Mouse (Mus musculus): ENCODE measurements around the gene Serpine1. TPM values are rescaled to one million over a fixed set of nuclear protein-coding genes. Genes with fewer than 3 reads are reported as not detected.

Gene Serpine1
- polyA plus RNA-seq, 1 experiment from 2014 or later = 0.86 TPM

GRCm38 (mm10) chr5:137061809-137062481 is 10.1 kb downstream of the Serpine1 start:
- no peak overlapping the region for H3K27ac ChIP-seq (ENCODE audit: low read depth)
- WGBS = 16% methylated on average over 11 of the region's 12 CpGs
- H3K9me3 ChIP-seq (ENCODE audit: low read depth, low read length) = no peaks in the 10 kb centered on the region
- DNase-seq (peak; percentile 68), ATAC-seq (ENCODE audit: insufficient read depth) (no peak)
- H3K9ac ChIP-seq = no peak overlapping the region
- H3K4me2 ChIP-seq = no peak overlapping the region
- no peak overlapping the region for H3K4me3 ChIP-seq (ENCODE audit: low read depth, low read length)
- TF ChIP-seq CTCF (IDR thresholded peaks at IDR 0.05; ENCODE audit: low read depth) = peak; percentile 62
- H3K36me3 ChIP-seq (ENCODE audit: insufficient read depth) = no peaks in the 10 kb centered on the region
- no peaks in the 10 kb centered on the region for H3K27me3 ChIP-seq (ENCODE audit: insufficient read depth, low read length)
- no peaks in the 10 kb centered on the region for H3K4me1 ChIP-seq (ENCODE audit: insufficient read depth)

GRCm38 (mm10) chr5:137054873-137055272 is 17.2 kb downstream of the Serpine1 start:
- Histone ChIP-seq H3K4me1 (ENCODE audit: insufficient read depth) (no peaks in the 10 kb centered on the region), H3K9ac (no peak overlapping the region), H3K9me3 (ENCODE audit: low read depth, low read length) (no peaks in the 10 kb centered on the region), H3K4me2 (no peak overlapping the region), H3K27me3 (ENCODE audit: insufficient read depth, low read length) (no peaks in the 10 kb centered on the region), H3K4me3 (ENCODE audit: low read depth, low read length) (no peak overlapping the region), H3K36me3 (ENCODE audit: insufficient read depth) (no peaks in the 10 kb centered on the region), H3K27ac (ENCODE audit: low read depth) (no peak overlapping the region)
- 77% methylated on average over 5 of the region's 5 CpGs for WGBS
- no peak for DNase-seq
- TF ChIP-seq CTCF (IDR thresholded peaks at IDR 0.05; ENCODE audit: low read depth) = no peak
- ATAC-seq (ENCODE audit: insufficient read depth) = no peak

DNA sequence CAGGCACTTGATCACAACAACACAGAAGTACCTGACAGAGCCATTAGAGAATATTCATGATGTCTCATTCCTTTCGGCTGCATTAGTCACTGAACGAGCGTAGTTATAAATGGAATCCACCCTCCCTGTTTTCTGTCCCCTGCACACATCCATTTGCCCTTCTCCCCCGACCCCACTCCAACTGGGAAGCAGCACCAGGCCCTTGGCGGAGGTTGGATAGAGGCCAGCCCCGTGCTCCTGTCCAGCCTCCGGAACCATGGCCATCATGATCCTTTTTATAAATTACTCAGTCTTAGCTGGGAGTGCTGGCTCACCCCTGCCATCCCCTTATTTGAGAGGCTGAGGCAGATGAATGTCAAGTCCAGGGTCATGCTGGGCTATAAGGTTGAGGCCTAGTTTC is 17.8 kb downstream of the Serpine1 start:
- no peaks in the 10 kb centered on the region for H3K9me3 ChIP-seq (ENCODE audit: low read depth, low read length)
- H3K27me3 ChIP-seq (ENCODE audit: insufficient read depth, low read length) = no peaks in the 10 kb centered on the region
- no peak for TF ChIP-seq CTCF (IDR thresholded peaks at IDR 0.05; ENCODE audit: low read depth)
- no peaks in the 10 kb centered on the region for H3K4me1 ChIP-seq (ENCODE audit: insufficient read depth)
- no peaks in the 10 kb centered on the region for H3K36me3 ChIP-seq (ENCODE audit: insufficient read depth)
- no peak overlapping the region for H3K27ac ChIP-seq (ENCODE audit: low read depth)
- no peak overlapping the region for H3K9ac ChIP-seq
- no peak overlapping the region for H3K4me3 ChIP-seq (ENCODE audit: low read depth, low read length)
- no peak overlapping the region for H3K4me2 ChIP-seq
- WGBS = 79% methylated on average over 7 of the region's 7 CpGs
- DNase-seq = no peak
- ATAC-seq (ENCODE audit: insufficient read depth) = no peak

GRCm38 (mm10) chr5:137051914-137052505 is 20.1 kb downstream of the Serpine1 start:
- whole genome bisulfite sequencing = 73% methylated on average over 5 of the region's 5 CpGs
- no peak overlapping the region for H3K9ac ChIP-seq
- DNase-seq = no peak
- H3K4me2 ChIP-seq = no peak overlapping the region
- H3K27ac ChIP-seq (ENCODE audit: low read depth) = no peak overlapping the region
- H3K4me3 ChIP-seq (ENCODE audit: low read depth, low read length) = no peak overlapping the region
- no peak for ATAC-seq (ENCODE audit: insufficient read depth)
- H3K9me3 ChIP-seq (ENCODE audit: low read depth, low read length) = no peaks in the 10 kb centered on the region
- TF ChIP-seq CTCF (IDR thresholded peaks at IDR 0.05; ENCODE audit: low read depth) = no peak
- H3K4me1 ChIP-seq (ENCODE audit: insufficient read depth) = no peaks in the 10 kb centered on the region
- H3K36me3 ChIP-seq (ENCODE audit: insufficient read depth) = no peaks in the 10 kb centered on the region
- H3K27me3 ChIP-seq (ENCODE audit: insufficient read depth, low read length) = no peaks in the 10 kb centered on the region

DNA sequence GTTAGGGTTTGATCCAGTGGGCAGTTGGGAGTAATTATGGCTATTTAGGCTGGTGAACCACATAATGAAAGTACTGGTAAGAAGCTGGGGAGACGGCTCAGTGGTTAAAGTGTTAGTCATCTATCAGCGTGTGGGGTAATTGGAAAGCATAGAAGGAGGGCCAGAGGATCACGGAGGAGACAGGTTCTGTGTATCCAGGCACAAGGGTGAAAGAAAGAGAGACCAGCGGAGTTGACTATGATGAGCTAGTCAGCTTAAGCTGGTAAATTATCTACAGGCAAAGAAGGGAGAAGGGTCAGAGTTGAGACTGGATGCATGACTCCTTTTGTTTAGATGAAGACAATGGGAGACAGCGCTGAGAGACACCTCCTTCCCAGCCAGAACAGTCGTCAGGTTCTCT is 20.9 kb downstream of the Serpine1 start:
- Histone ChIP-seq H3K4me3 (ENCODE audit: low read depth, low read length) (no peak overlapping the region), H3K27me3 (ENCODE audit: insufficient read depth, low read length) (no peaks in the 10 kb centered on the region), H3K36me3 (ENCODE audit: insufficient read depth) (no peaks in the 10 kb centered on the region), H3K27ac (ENCODE audit: low read depth) (no peak overlapping the region), H3K9ac (no peak overlapping the region), H3K4me2 (no peak overlapping the region), H3K4me1 (ENCODE audit: insufficient read depth) (no peaks in the 10 kb centered on the region), H3K9me3 (ENCODE audit: low read depth, low read length) (no peaks in the 10 kb centered on the region)
- TF ChIP-seq CTCF (IDR thresholded peaks at IDR 0.05; ENCODE audit: low read depth) = no peak
- ATAC-seq (ENCODE audit: insufficient read depth) = no peak
- WGBS = 58% methylated on average over 6 of the region's 6 CpGs
- DNase-seq = no peak

DNA sequence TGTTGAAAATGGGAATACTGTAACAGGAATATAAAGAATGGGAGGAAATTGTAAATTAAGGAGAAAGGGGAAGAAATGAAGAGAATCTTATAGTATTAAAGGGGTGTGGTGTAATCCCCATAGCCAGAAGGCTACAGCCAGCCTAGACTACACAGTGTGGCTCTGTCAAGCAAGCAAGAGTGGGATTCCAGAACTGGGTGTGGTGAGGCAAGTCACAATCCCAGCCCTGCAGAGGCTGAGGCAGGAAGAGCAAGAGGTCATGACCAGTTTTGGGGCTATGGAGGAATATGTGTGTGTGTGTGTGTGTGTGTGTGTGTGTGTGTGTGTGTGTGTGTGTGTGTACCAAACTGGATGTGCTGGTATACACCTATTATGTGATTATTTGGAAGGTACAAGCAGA is 25.1 kb downstream of the Serpine1 start:
- no peaks in the 10 kb centered on the region for H3K9me3 ChIP-seq (ENCODE audit: low read depth, low read length)
- ATAC-seq (ENCODE audit: insufficient read depth) = no peak
- no peak overlapping the region for H3K4me3 ChIP-seq (ENCODE audit: low read depth, low read length)
- no peak overlapping the region for H3K27ac ChIP-seq (ENCODE audit: low read depth)
- no peaks in the 10 kb centered on the region for H3K4me1 ChIP-seq (ENCODE audit: insufficient read depth)
- H3K4me2 ChIP-seq = no peak overlapping the region
- H3K9ac ChIP-seq = no peak overlapping the region
- H3K27me3 ChIP-seq (ENCODE audit: insufficient read depth, low read length) = no peaks in the 10 kb centered on the region
- DNase-seq = no peak
- peaks cover 7% of the 10 kb centered on the region for H3K36me3 ChIP-seq (ENCODE audit: insufficient read depth)
- TF ChIP-seq CTCF (IDR thresholded peaks at IDR 0.05; ENCODE audit: low read depth) = no peak

DNA sequence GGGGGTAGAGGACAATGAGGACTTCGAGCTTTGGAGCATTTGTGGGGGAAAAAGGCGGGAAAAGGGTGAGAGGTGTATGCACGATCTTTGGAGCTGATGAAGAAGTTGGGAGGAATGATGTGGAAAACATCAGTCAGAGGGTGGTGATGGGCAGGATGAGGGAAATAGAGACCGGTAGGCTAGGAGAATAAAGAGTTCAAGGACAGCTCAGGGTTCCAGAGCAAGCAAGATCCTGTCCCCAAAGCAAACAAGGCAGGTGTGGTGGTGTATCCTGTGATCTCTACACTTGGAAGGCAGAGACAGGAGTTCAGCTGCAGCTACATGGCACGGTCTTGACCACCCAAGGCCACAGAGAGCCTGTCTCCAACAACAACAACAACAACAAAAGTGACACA is 25.7 kb downstream of the Serpine1 start:
- DNase-seq = no peak
- peaks cover 14% of the 10 kb centered on the region for H3K36me3 ChIP-seq (ENCODE audit: insufficient read depth)
- ATAC-seq (ENCODE audit: insufficient read depth) = peak; percentile 32; the same call in 1 of the 2 replicates
- TF ChIP-seq CTCF (IDR thresholded peaks at IDR 0.05; ENCODE audit: low read depth) = no peak
- H3K9ac ChIP-seq = no peak overlapping the region
- H3K27me3 ChIP-seq (ENCODE audit: insufficient read depth, low read length) = no peaks in the 10 kb centered on the region
- no peak overlapping the region for H3K27ac ChIP-seq (ENCODE audit: low read depth)
- 21% methylated on average over 5 of the region's 5 CpGs for WGBS
- peak overlapping the region; percentile 80 for H3K4me2 ChIP-seq
- no peaks in the 10 kb centered on the region for H3K9me3 ChIP-seq (ENCODE audit: low read depth, low read length)
- peak overlapping the region; percentile 79 for H3K4me3 ChIP-seq (ENCODE audit: low read depth, low read length)
- H3K4me1 ChIP-seq (ENCODE audit: insufficient read depth) = no peaks in the 10 kb centered on the region

Data from lung, embryonic 14.5 days (tissue).